Mouse (Mus musculus): ENCODE measurements around the gene Foxn3. TPM values are rescaled to one million over a fixed set of nuclear protein-coding genes. Genes with fewer than 3 reads are reported as not detected.

The Foxn3 gene
- total and polyA plus RNA-seq, 3 experiments: 9.7 to 26.8 (median 11.0) TPM

- H3K4me3 ChIP-seq (replicated peaks in 1 of 3; ENCODE audit: low read depth in 2 of 3, low read length in 2 of 3, poor library complexity in 1 of 3): no peak overlapping the region
- H3K9ac ChIP-seq (ENCODE audit: insufficient read depth, low read depth): no peak overlapping the region
- H3K79me2 ChIP-seq (replicated peaks; ENCODE audit: control insufficient read depth, extremely low read depth, insufficient read depth, poor library complexity, severe bottlenecking): peaks cover 16% of the 10 kb centered on the region; the same call in 1 of the 2 replicates
- H3K27ac ChIP-seq (ENCODE audit: insufficient read depth, low read depth): no peak overlapping the region
- no peak for DNase-seq (ENCODE audit: extremely low read depth)
- no peak overlapping the region for H3K4me2 ChIP-seq (ENCODE audit: insufficient read depth, low read depth, poor library complexity, severe bottlenecking)
- H3K9me3 ChIP-seq (replicated peaks; ENCODE audit: low read length): no peaks in the 10 kb centered on the region
- no peaks in the 10 kb centered on the region for H3K27me3 ChIP-seq (replicated peaks)
- TF ChIP-seq MAX (IDR thresholded peaks at IDR 0.05; ENCODE audit: low read length): no peak
- H3K36me3 ChIP-seq (replicated peaks in 1 of 2; ENCODE audit: control insufficient read depth in 1 of 2, insufficient read depth in 1 of 2, low read length in 1 of 2): peaks cover 10 to 28% of the 10 kb centered on the region in 2 experiments
- dilution Hi-C loops (cut with MboI; ENCODE audit: extremely low pct_ligation_motif_present, extremely low pct_unique_long_range_greater_than_20kb, low sequenced_read_pairs): no loop called here
- in situ Hi-C loops (cut with MboI; ENCODE audit: low pct_ligation_motif_present, low pct_unique_long_range_greater_than_20kb, low sequenced_read_pairs): loop anchor here (10.0 kb wide), 2 partner anchors 155 to 365 kb away; no protein-coding TSS in a partner anchor
- peaks cover 16 to 34% of the 10 kb centered on the region in 2 experiments for H3K4me1 ChIP-seq (ENCODE audit: control insufficient read depth in 1 of 2, insufficient read depth in 2 of 2)
Measured at GRCm38 (mm10) chr12:99549811-99550210, 13.6 kb downstream of the Foxn3 start.

- in situ Hi-C loops (cut with MboI; ENCODE audit: low pct_ligation_motif_present, low pct_unique_long_range_greater_than_20kb, low sequenced_read_pairs) (loop anchor here (10.0 kb wide), 1 partner anchor 154 kb away; no protein-coding TSS in a partner anchor), dilution Hi-C loops (cut with MboI; ENCODE audit: extremely low pct_ligation_motif_present, extremely low pct_unique_long_range_greater_than_20kb, low sequenced_read_pairs) (no loop called here)
- no peak overlapping the region for H3K4me3 ChIP-seq (replicated peaks in 1 of 3; ENCODE audit: low read depth in 2 of 3, low read length in 2 of 3, poor library complexity in 1 of 3)
- no peaks in the 10 kb centered on the region for H3K9me3 ChIP-seq (replicated peaks; ENCODE audit: low read length)
- no peak overlapping the region for H3K9ac ChIP-seq (ENCODE audit: insufficient read depth, low read depth)
- peaks cover 18% of the 10 kb centered on the region; the same call in 1 of the 2 replicates for H3K79me2 ChIP-seq (replicated peaks; ENCODE audit: control insufficient read depth, extremely low read depth, insufficient read depth, poor library complexity, severe bottlenecking)
- peaks cover 6 to 18% of the 10 kb centered on the region in 2 experiments for H3K36me3 ChIP-seq (replicated peaks in 1 of 2; ENCODE audit: control insufficient read depth in 1 of 2, insufficient read depth in 1 of 2, low read length in 1 of 2)
- H3K27me3 ChIP-seq (replicated peaks): no peaks in the 10 kb centered on the region
- TF ChIP-seq CHD2 (IDR thresholded peaks at IDR 0.05; ENCODE audit: low read length) (no peak), SMC3 (IDR thresholded peaks at IDR 0.05; ENCODE audit: low read depth, low read length) (no peak), ETS1 (conservative IDR thresholded peaks at IDR 0.05; ENCODE audit: low read depth, low read length) (no peak), SIN3A (IDR thresholded peaks at IDR 0.05; ENCODE audit: low read length) (no peak), TBP (conservative IDR thresholded peaks at IDR 0.05; ENCODE audit: low read depth, low read length) (no peak), UBTF (IDR thresholded peaks at IDR 0.05; ENCODE audit: low read depth, low read length) (no peak), BHLHE40 (IDR thresholded peaks at IDR 0.05; ENCODE audit: low read depth, low read length) (no peak), MEF2A (IDR thresholded peaks at IDR 0.05; ENCODE audit: borderline replicate concordance, low read depth, low read length) (no peak), MAX (IDR thresholded peaks at IDR 0.05; ENCODE audit: low read length) (no peak)
- no peak overlapping the region for H3K27ac ChIP-seq (ENCODE audit: insufficient read depth, low read depth)
- DNase-seq (ENCODE audit: extremely low read depth): no peak
- H3K4me2 ChIP-seq (ENCODE audit: insufficient read depth, low read depth, poor library complexity, severe bottlenecking): no peak overlapping the region
- H3K4me1 ChIP-seq (ENCODE audit: control insufficient read depth in 1 of 2, insufficient read depth in 2 of 2): peaks cover 18 to 37% of the 10 kb centered on the region in 2 experiments
Measured at GRCm38 (mm10) chr12:99548419-99548818, 15.0 kb downstream of the Foxn3 start.

GRCm38 (mm10) chr12:99547295-99547694, 16.1 kb downstream of the Foxn3 start:
- no peak overlapping the region for H3K27ac ChIP-seq (ENCODE audit: insufficient read depth, low read depth)
- no peak for DNase-seq (ENCODE audit: extremely low read depth)
- H3K9ac ChIP-seq (ENCODE audit: insufficient read depth, low read depth): no peak overlapping the region
- no peaks in the 10 kb centered on the region for H3K27me3 ChIP-seq (replicated peaks)
- peaks cover 1 to 13% of the 10 kb centered on the region in 2 experiments for H3K36me3 ChIP-seq (replicated peaks in 1 of 2; ENCODE audit: control insufficient read depth in 1 of 2, insufficient read depth in 1 of 2, low read length in 1 of 2)
- peak; percentile 93 for TF ChIP-seq MAFK (IDR thresholded peaks at IDR 0.05; ENCODE audit: insufficient replicate concordance, low read length)
- TF ChIP-seq MAZ (IDR thresholded peaks at IDR 0.05; ENCODE audit: low read depth, low read length): no peak
- no peak overlapping the region for H3K4me3 ChIP-seq (replicated peaks in 1 of 3; ENCODE audit: low read depth in 2 of 3, low read length in 2 of 3, poor library complexity in 1 of 3)
- no peaks in the 10 kb centered on the region for H3K9me3 ChIP-seq (replicated peaks; ENCODE audit: low read length)
- H3K4me1 ChIP-seq (ENCODE audit: control insufficient read depth in 1 of 2, insufficient read depth in 2 of 2): peaks cover 18 to 40% of the 10 kb centered on the region in 2 experiments
- dilution Hi-C loops (cut with MboI; ENCODE audit: extremely low pct_ligation_motif_present, extremely low pct_unique_long_range_greater_than_20kb, low sequenced_read_pairs) (no loop called here), in situ Hi-C loops (cut with MboI; ENCODE audit: low pct_ligation_motif_present, low pct_unique_long_range_greater_than_20kb, low sequenced_read_pairs) (loop anchor here (10.0 kb wide), 1 partner anchor 152 kb away; no protein-coding TSS in a partner anchor)
- no peak overlapping the region for H3K4me2 ChIP-seq (ENCODE audit: insufficient read depth, low read depth, poor library complexity, severe bottlenecking)
- peaks cover 22% of the 10 kb centered on the region; the same call in 1 of the 2 replicates for H3K79me2 ChIP-seq (replicated peaks; ENCODE audit: control insufficient read depth, extremely low read depth, insufficient read depth, poor library complexity, severe bottlenecking)

All from CH12.LX (cell line).